Mouse (Mus musculus) MEL (cell line): ENCODE data around the gene Slc47a1. TPM values are rescaled to one million over a fixed set of nuclear protein-coding genes. Genes with fewer than 3 reads are reported as not detected.

Experiments used
- DNase-seq: peaks from one replicate; pipeline ENCODE4 v3.0.0; 2011; ENCODE audit warnings: low read depth, low spot score
- H3K27ac ChIP-seq: 2 replicates; pipeline ENCODE4 v1.5.1; 2012; ENCODE audit warnings: low read depth, mild to moderate bottlenecking, control low read depth, low read length, moderate library complexity; ENCODE audit not compliant: control insufficient read depth
- H3K27me3 ChIP-seq, 2 experiments: fragments of 150-350 bp in 1 of 2; sonication (generic) in 1 of 2; 2 replicates each; pipeline ENCODE4 v1.6.1; 2012; ENCODE audit warnings: low read length in 2 of 2, mild to moderate bottlenecking in 2 of 2, improper control_type of control experiment in 1 of 2, moderate library complexity in 1 of 2; ENCODE audit not compliant: insufficient read depth in 2 of 2, control insufficient read depth in 1 of 2
- H3K36me3 ChIP-seq, 2 experiments: 2 replicates each; pipeline ENCODE4 v1.6.1; 2012 to 2014; ENCODE audit warnings: low read length in 2 of 2, improper control_type of control experiment in 1 of 2, inconsistent platforms in 1 of 2, mild to moderate bottlenecking in 1 of 2; ENCODE audit not compliant: insufficient read depth in 2 of 2, control insufficient read depth in 1 of 2
- H3K4me1 ChIP-seq, 2 experiments: fragments of 150-350 bp in 1 of 2; sonication (generic) in 1 of 2; 2 replicates each; pipeline ENCODE4 v1.6.1; 2012; ENCODE audit warnings: low read length in 2 of 2, improper control_type of control experiment in 1 of 2, mild to moderate bottlenecking in 1 of 2; ENCODE audit not compliant: insufficient read depth in 2 of 2, control insufficient read depth in 1 of 2
- H3K4me3 ChIP-seq, 2 experiments: fragments of 150-350 bp in 1 of 2; sonication (generic) in 1 of 2; 2 replicates each; pipeline ENCODE4 v1.5.1; 2012; ENCODE audit warnings: low read depth in 2 of 2, low read length in 2 of 2, mild to moderate bottlenecking in 2 of 2, moderate library complexity in 2 of 2, control low read depth in 1 of 2, improper control_type of control experiment in 1 of 2; ENCODE audit not compliant: control insufficient read depth in 1 of 2, insufficient read depth in 1 of 2
- H3K79me2 ChIP-seq: 2 replicates; pipeline ENCODE4 v1.6.1; 2012; ENCODE audit warnings: mild to moderate bottlenecking, low read length, moderate library complexity; ENCODE audit not compliant: control insufficient read depth, poor library complexity, insufficient read depth
- H3K9ac ChIP-seq: 2 replicates; pipeline ENCODE4 v1.6.1; 2012; ENCODE audit warnings: low read depth, mild to moderate bottlenecking, control low read depth, low read length, moderate library complexity; ENCODE audit not compliant: control insufficient read depth, poor library complexity, severe bottlenecking
- H3K9me3 ChIP-seq: fragments of 150-350 bp; sonication (generic); replicated peaks from 2 replicates; pipeline ENCODE4 v1.6.1; 2012; ENCODE audit warnings: mild to moderate bottlenecking, low read length, improper control_type of control experiment, moderate library complexity; ENCODE audit not compliant: insufficient read depth
- BHLHE40 ChIP-seq: IDR thresholded peaks from 2 replicates; pipeline ENCODE4 v1.6.1; 2012; ENCODE audit warnings: low read depth, mild to moderate bottlenecking, inconsistent platforms, low read length, improper control_type of control experiment, borderline replicate concordance
- CHD1 ChIP-seq: IDR thresholded peaks from 2 replicates; pipeline ENCODE4 v1.6.1; 2012; ENCODE audit warnings: low read depth, mild to moderate bottlenecking, inconsistent platforms, low read length, improper control_type of control experiment
- CTCF ChIP-seq, 3 experiments: IDR thresholded peaks in 2 of 3; conservative IDR thresholded peaks in 1 of 3; 2 replicates each; pipeline ENCODE4 v1.5.1; 2011 to 2012; ENCODE audit warnings: low read length in 3 of 3, low read depth in 2 of 3, mild to moderate bottlenecking in 2 of 3, improper control_type of control experiment in 1 of 3, inconsistent platforms in 1 of 3, mixed read lengths in 1 of 3, moderate library complexity in 1 of 3; ENCODE audit not compliant: control insufficient read depth in 1 of 3, insufficient read depth in 1 of 3, poor library complexity in 1 of 3, severe bottlenecking in 1 of 3
- E2F4 ChIP-seq: IDR thresholded peaks from 2 replicates; pipeline ENCODE4 v1.6.1; 2011; ENCODE audit warnings: low read depth, low read length, improper control_type of control experiment, borderline replicate concordance
- ELF1 ChIP-seq: IDR thresholded peaks from 2 replicates; pipeline ENCODE4 v1.6.1; 2014; ENCODE audit warnings: low read depth, mild to moderate bottlenecking, inconsistent platforms, low read length, improper control_type of control experiment, moderate library complexity
- HCFC1 ChIP-seq: IDR thresholded peaks from 2 replicates; pipeline ENCODE4 v1.6.1; 2012; ENCODE audit warnings: low read depth, mild to moderate bottlenecking, inconsistent platforms, low read length, improper control_type of control experiment, moderate library complexity
- JUND ChIP-seq: IDR thresholded peaks from 2 replicates; pipeline ENCODE4 v1.6.1; 2011; ENCODE audit warnings: low read depth, mild to moderate bottlenecking, improper control_type of control experiment, low read length
- MAX ChIP-seq: IDR thresholded peaks from 2 replicates; pipeline ENCODE4 v1.6.1; 2011; ENCODE audit warnings: low read length, improper control_type of control experiment
- MEF2A ChIP-seq: IDR thresholded peaks from 2 replicates; pipeline ENCODE4 v1.6.1; 2014; ENCODE audit warnings: low read depth, mild to moderate bottlenecking, inconsistent platforms, low read length, improper control_type of control experiment; ENCODE audit not compliant: poor library complexity, insufficient replicate concordance, severe bottlenecking; ENCODE audit errors: extremely low read depth
- MXI1 ChIP-seq: IDR thresholded peaks from 2 replicates; pipeline ENCODE4 v1.6.1; 2011; ENCODE audit warnings: mild to moderate bottlenecking, low read depth, low read length, improper control_type of control experiment
- MYB ChIP-seq: IDR thresholded peaks from 2 replicates; pipeline ENCODE4 v1.6.1; 2011; ENCODE audit warnings: mild to moderate bottlenecking, low read depth, low read length, improper control_type of control experiment
- MYC ChIP-seq: IDR thresholded peaks from 2 replicates; pipeline ENCODE4 v1.6.1; 2011; ENCODE audit warnings: low read depth, mild to moderate bottlenecking, low read length, improper control_type of control experiment, moderate library complexity
- POLR2AphosphoS2 ChIP-seq: IDR thresholded peaks from 2 replicates; pipeline ENCODE4 v1.6.1; 2011; ENCODE audit warnings: low read length, improper control_type of control experiment
- RAD21 ChIP-seq: IDR thresholded peaks from 2 replicates; pipeline ENCODE4 v1.6.1; 2011; ENCODE audit warnings: mild to moderate bottlenecking, low read depth, low read length, improper control_type of control experiment
- RCOR1 ChIP-seq: IDR thresholded peaks from 2 replicates; pipeline ENCODE4 v1.6.1; 2012; ENCODE audit warnings: low read depth, mild to moderate bottlenecking, inconsistent platforms, low read length, improper control_type of control experiment
- SMC3 ChIP-seq: IDR thresholded peaks from 2 replicates; pipeline ENCODE4 v1.6.1; 2011; ENCODE audit warnings: low read depth, low read length, improper control_type of control experiment
- TBP ChIP-seq: IDR thresholded peaks from 2 replicates; pipeline ENCODE4 v1.8.0; 2011; ENCODE audit warnings: low read depth, low read length, improper control_type of control experiment
- UBTF ChIP-seq: IDR thresholded peaks from 2 replicates; pipeline ENCODE4 v1.6.1; 2012; ENCODE audit warnings: low read depth, mild to moderate bottlenecking, inconsistent platforms, low read length, improper control_type of control experiment, moderate library complexity, borderline replicate concordance; ENCODE audit not compliant: insufficient read depth
- USF1 ChIP-seq: IDR thresholded peaks from 2 replicates; pipeline ENCODE4 v1.6.1; 2014; ENCODE audit warnings: low read depth, mild to moderate bottlenecking, inconsistent platforms, low read length, improper control_type of control experiment, moderate library complexity
- USF2 ChIP-seq, 2 experiments: IDR thresholded peaks; 2 replicates each; pipeline ENCODE4 v1.6.1; 2011 to 2012; ENCODE audit warnings: improper control_type of control experiment in 2 of 2, low read length in 2 of 2, borderline replicate concordance in 1 of 2, inconsistent platforms in 1 of 2, low read depth in 1 of 2, mild to moderate bottlenecking in 1 of 2; ENCODE audit not compliant: insufficient read depth in 1 of 2
- ZKSCAN1 ChIP-seq: IDR thresholded peaks from 2 replicates; pipeline ENCODE4 v1.6.1; 2012; ENCODE audit warnings: low read depth, mild to moderate bottlenecking, inconsistent platforms, low read length, improper control_type of control experiment, moderate library complexity
- ZNF384 ChIP-seq: IDR thresholded peaks from 2 replicates; pipeline ENCODE4 v1.6.1; 2012; ENCODE audit warnings: low read depth, mild to moderate bottlenecking, inconsistent platforms, low read length, improper control_type of control experiment
- polyA plus RNA-seq, 2 experiments: library from polyadenylated mRNA; stranded (reverse) in 1 of 2; unstranded in 1 of 2; fragments of >175 nt in 1 of 2; fragments of >200 nt in 1 of 2; gene quantifications; 2 replicates each; pipeline versions ENCODE4 v1.2.1 to v1.2.4; 2012; ENCODE audit warnings: low replicate concordance in 2 of 2, low read depth in 1 of 2; ENCODE audit not compliant: insufficient read length in 2 of 2, insufficient read depth in 1 of 2, missing spikeins in 1 of 2
- total RNA-seq: library from RNA; depleted of rRNA; stranded (reverse); fragments of 300-350 nt; gene quantifications from 2 replicates; pipeline ENCODE4 v1.2.3, GENCODE M21; 2012

Gene Slc47a1
- total and polyA plus RNA-seq, 3 experiments, result 0.04 TPM; not detected in 2

DNA sequence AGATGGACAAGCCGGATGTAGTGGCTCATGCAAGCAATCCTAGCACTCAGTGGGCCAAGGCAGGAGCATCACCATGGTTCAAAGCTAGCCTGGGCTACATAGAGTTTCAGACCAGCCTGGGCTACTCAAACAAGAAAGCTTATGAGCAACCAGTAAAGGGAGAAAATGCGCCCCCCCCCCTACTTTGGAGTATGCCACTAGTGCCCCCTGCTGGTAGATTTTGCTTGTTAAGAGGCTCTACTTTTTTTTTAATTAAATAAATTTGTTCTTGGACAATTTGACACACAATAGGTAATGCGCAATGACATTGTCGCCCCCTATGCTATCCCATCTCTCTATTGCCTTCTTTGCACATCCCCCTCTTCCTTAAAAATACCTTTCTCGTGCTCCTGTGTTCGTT is 9.9 kb upstream of the Slc47a1 start (continued):
- TF ChIP-seq JUND, result no peak
- TF ChIP-seq MYB, result no peak; the same call in 1 of the 2 replicates
- 0 out of 2 replicates have a peak, but pooled peaks have one; percentile 26 for TF ChIP-seq USF1
- no peak for TF ChIP-seq MEF2A
- no peak for TF ChIP-seq CHD1
- TF ChIP-seq RAD21, result peak; percentile 84
- TF ChIP-seq HCFC1, result 0 out of 2 replicates have a peak, but pooled peaks have one; percentile 28
- no peak for TF ChIP-seq USF2 (IDR thresholded peaks at IDR 0.05; ENCODE audit: borderline replicate concordance in 1 of 2, insufficient read depth in 1 of 2, low read depth in 1 of 2, low read length in 2 of 2)
- TF ChIP-seq ELF1, result no peak
- no peak for TF ChIP-seq MYC
- no peak for TF ChIP-seq UBTF
- no peak for TF ChIP-seq MAX
- no peak for TF ChIP-seq POLR2AphosphoS2
- no peak for TF ChIP-seq E2F4
- TF ChIP-seq ZKSCAN1, result no peak
- peak; percentile 92 for TF ChIP-seq SMC3

DNA sequence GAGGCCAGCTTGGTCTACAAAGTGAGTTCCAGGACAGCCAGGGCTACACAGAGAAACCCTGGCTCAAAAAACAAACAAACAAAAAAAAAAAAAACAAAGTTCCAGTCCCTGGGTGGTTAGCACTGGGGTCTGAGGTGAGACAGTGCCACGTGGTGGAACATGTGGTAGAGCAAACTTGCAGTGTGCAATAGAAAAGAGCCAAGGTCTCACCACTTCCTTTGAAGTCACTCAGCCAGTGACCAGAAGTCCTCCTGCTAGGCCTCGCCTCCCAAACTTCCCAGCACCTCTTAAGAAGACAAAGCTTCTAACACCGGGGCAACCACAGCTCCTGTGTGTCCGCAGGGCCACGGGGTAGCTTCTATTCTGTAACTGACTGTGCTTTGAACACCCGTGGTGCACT is 9.1 kb upstream of the Slc47a1 start:
- Histone ChIP-seq H3K79me2 (no peaks in the 10 kb centered on the region), H3K27ac (no peak overlapping the region), H3K9me3 (no peaks in the 10 kb centered on the region), H3K4me3 (no peak overlapping the region), H3K36me3 (no peaks in the 10 kb centered on the region), H3K9ac (no peak overlapping the region), H3K27me3 (peaks cover 0 to 3% of the 10 kb centered on the region in 2 experiments; a peak in 2 of 4 replicates), H3K4me1 (peaks cover 0 to 7% of the 10 kb centered on the region in 2 experiments; a peak in 1 of 4 replicates)
- TF ChIP-seq RCOR1, result no peak
- TF ChIP-seq CHD1, result no peak
- no peak for TF ChIP-seq USF1
- no peak for TF ChIP-seq MYB
- no peak for TF ChIP-seq RAD21
- TF ChIP-seq SMC3, result no peak
- no peak for DNase-seq

DNA sequence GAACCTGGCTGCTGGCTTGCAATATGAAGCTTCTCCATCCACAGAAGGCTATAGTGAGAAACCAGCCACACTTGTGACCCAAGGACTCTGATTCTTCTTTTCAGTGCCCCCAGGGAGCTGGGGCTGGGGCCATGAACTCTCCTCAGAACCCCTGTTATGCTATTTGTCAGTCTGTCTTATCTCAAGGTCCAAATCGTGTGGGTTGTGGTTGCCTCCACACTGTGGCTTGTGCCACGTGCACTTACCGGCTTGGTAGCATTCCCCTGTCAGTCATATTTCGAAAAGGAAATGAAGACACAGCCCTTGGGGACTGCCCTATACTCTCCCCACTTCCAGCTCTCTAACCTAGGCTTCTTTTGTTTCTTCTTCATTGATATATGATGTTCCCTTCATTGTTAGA is 7.6 kb upstream of the Slc47a1 start:
- peak; percentile 37 for DNase-seq
- no peaks in the 10 kb centered on the region for H3K36me3 ChIP-seq

More for the DNA sequence above, 7.6 kb upstream of the Slc47a1 start:
- Histone ChIP-seq H3K4me1 (peaks cover 0 to 7% of the 10 kb centered on the region in 2 experiments; a peak in 1 of 4 replicates), H3K79me2 (no peaks in the 10 kb centered on the region), H3K9me3 (no peaks in the 10 kb centered on the region), H3K9ac (no peak overlapping the region), H3K27me3 (peaks cover 0 to 3% of the 10 kb centered on the region in 2 experiments; a peak in 3 of 4 replicates), H3K4me3 (no peak overlapping the region), H3K27ac (no peak overlapping the region)
- TF ChIP-seq JUND (no peak), MXI1 (peak; percentile 53; the same call in 1 of the 2 replicates), CHD1 (no peak), ELF1 (no peak), MEF2A (no peak), RCOR1 (no peak), USF1 (peak; percentile 36; the same call in 1 of the 2 replicates), BHLHE40 (peak; percentile 70; the same call in 1 of the 2 replicates), ZNF384 (no peak), TBP (0 out of 2 replicates have a peak, but pooled peaks have one; percentile 31), RAD21 (no peak), MYC (peak; percentile 79; the same call in 1 of the 2 replicates), ZKSCAN1 (no peak), MAX (peak; percentile 81), CTCF (IDR thresholded peaks at IDR 0.05 in 2 of 3, conservative IDR thresholded peaks at IDR 0.05 in 1 of 3; ENCODE audit: control insufficient read depth in 1 of 3, insufficient read depth in 1 of 3, low read depth in 2 of 3, low read length in 3 of 3, poor library complexity in 1 of 3, severe bottlenecking in 1 of 3) (no peak)
